In genomic region chr6:83246750-83247149, GRCm38 (mm10) we compare ENCODE assay signal across 25 mouse cellular contexts. TPM values are rescaled to one million over a fixed set of nuclear protein-coding genes. Genes with fewer than 3 reads are reported as not detected.
DNase-seq lines count a peak whose midpoint lies in the region; ATAC-seq and TF ChIP-seq lines count a peak whose summit lies in the region.
"Had no signal": no experiment of that assay in that cellular context is flagged by ENCODE, and none has a peak within 500 bp of the region (broad histone marks: within the 10 kb centered on the region; RNA-seq: fewer than 3 reads in every experiment).

No protein-coding gene starts in this region.

- 79% methylated on average over 4 of the region's 4 CpGs for WGBS in liver, postnatal 0 days (ENCODE audit: insufficient replicate concordance)
- WGBS in stomach, embryonic 14.5 days = 87% methylated on average over 4 of the region's 4 CpGs

- DNase-seq in liver = peak; percentile 56
- DNase-seq in liver, postnatal 0 days = no peak
- DNase-seq in right cerebral cortex, postnatal 36 days (ENCODE audit: low spot score in 2 of 2) = no peak
- DNase-seq in thymus, postnatal 36 days = no peak
- DNase-seq: adrenal gland, adult 8-10 months; adrenal gland, postnatal 36 days; B cell, adult 2 months; cerebellum, adult 2 months; cerebellum, postnatal 10 days; embryo, embryonic 11 days; gastrocnemius, postnatal 14 days; heart, adult 2 months; heart, postnatal 10 days had no signal

- H3K4me1 ChIP-seq in erythroblast, embryonic 14.5 days (ENCODE audit: control insufficient read depth) = peaks cover 76% of the 10 kb centered on the region
- H3K4me1 ChIP-seq in liver, postnatal 0 days (ENCODE audit: insufficient read depth) = no peaks in the 10 kb centered on the region
- 0 out of 2 replicates have a peak, but pooled peaks cover 4% of the 10 kb centered on the region for H3K4me1 ChIP-seq in stomach, embryonic 14.5 days (ENCODE audit: control insufficient read depth, insufficient read depth, low read length)
- H3K4me1 ChIP-seq: forebrain, embryonic 12.5 days; hindbrain, embryonic 13.5 days had no signal

- H3K27me3 ChIP-seq in erythroblast, embryonic 14.5 days (ENCODE audit: control insufficient read depth) = peaks cover 9% of the 10 kb centered on the region
- H3K27me3 ChIP-seq in liver, postnatal 0 days (ENCODE audit: insufficient read depth, low read length) = no peaks in the 10 kb centered on the region
- H3K27me3 ChIP-seq in stomach, embryonic 14.5 days (ENCODE audit: control insufficient read depth, insufficient read depth, low read length) = no peaks in the 10 kb centered on the region
- H3K27me3 ChIP-seq: embryonic facial prominence, embryonic 15.5 days; hindbrain, embryonic 13.5 days had no signal

- H3K36me3 ChIP-seq in erythroblast, embryonic 14.5 days (ENCODE audit: control insufficient read depth) = peaks cover 41% of the 10 kb centered on the region
- no peaks in the 10 kb centered on the region for H3K36me3 ChIP-seq in liver, postnatal 0 days (replicated peaks; ENCODE audit: insufficient read depth, low read length)
- H3K36me3 ChIP-seq in stomach, embryonic 14.5 days (ENCODE audit: control insufficient read depth, insufficient read depth, low read length) = no peaks in the 10 kb centered on the region
- H3K36me3 ChIP-seq: embryonic facial prominence, embryonic 15.5 days; forebrain, embryonic 12.5 days; G1E; hindbrain, embryonic 13.5 days had no signal

- no peak overlapping the region for H3K4me2 ChIP-seq in liver, postnatal 0 days (ENCODE audit: low read depth, low read length)
- H3K4me2 ChIP-seq in stomach, embryonic 14.5 days (replicated peaks; ENCODE audit: low read depth, low read length) = no peak overlapping the region
- H3K4me2 ChIP-seq: embryonic facial prominence, embryonic 15.5 days; forebrain, embryonic 12.5 days; hindbrain, embryonic 13.5 days had no signal

- no peak overlapping the region for H3K9ac ChIP-seq in liver, postnatal 0 days (replicated peaks)
- H3K9ac ChIP-seq in stomach, embryonic 14.5 days (replicated peaks; ENCODE audit: low read depth, low read length) = no peak overlapping the region
- H3K9ac ChIP-seq: embryonic facial prominence, embryonic 15.5 days; forebrain, embryonic 12.5 days; hindbrain, embryonic 13.5 days had no signal

- H3K27ac ChIP-seq in liver, postnatal 0 days (ENCODE audit: low read depth) = no peak overlapping the region
- H3K27ac ChIP-seq in stomach, embryonic 14.5 days (ENCODE audit: low read length) = no peak overlapping the region
- H3K27ac ChIP-seq: embryonic facial prominence, embryonic 15.5 days; forebrain, embryonic 12.5 days; heart, adult 2 months; hindbrain, embryonic 13.5 days; hindbrain, postnatal 0 days had no signal

- no peak for TF ChIP-seq EP300 in liver, postnatal 0 days (IDR thresholded peaks at IDR 0.05; ENCODE audit: low read depth)

- no peak for TF ChIP-seq CTCF in liver, postnatal 0 days (IDR thresholded peaks at IDR 0.05; ENCODE audit: low read depth)

- ATAC-seq in erythroblast, adult 5-6 weeks (replicated peaks; ENCODE audit: low FRiP score, poor library complexity, severe bottlenecking) = no peak
- ATAC-seq in liver, postnatal 0 days = no peak
- peak; percentile 38; the same call in 1 of the 2 replicates for ATAC-seq in stomach, embryonic 14.5 days (ENCODE audit: insufficient number of reproducible peaks, insufficient read depth, low FRiP score, low read depth)
- ATAC-seq: CD4-positive, CD25-positive, alpha-beta regulatory T cell, adult 4 months; forebrain, embryonic 16.5 days; hindbrain, postnatal 0 days had no signal

- H3K4me3 ChIP-seq in erythroblast, embryonic 14.5 days (replicated peaks) = peak overlapping the region; percentile 74
- no peak overlapping the region for H3K4me3 ChIP-seq in liver, postnatal 0 days (ENCODE audit: low read depth, low read length)
- no peak overlapping the region for H3K4me3 ChIP-seq in stomach, embryonic 14.5 days (ENCODE audit: low read depth, low read length)
- H3K4me3 ChIP-seq: embryonic facial prominence, embryonic 15.5 days; forebrain, embryonic 12.5 days; heart, adult 2 months; hindbrain, embryonic 13.5 days had no signal

- no peaks in the 10 kb centered on the region for H3K9me3 ChIP-seq in erythroblast, embryonic 14.5 days (ENCODE audit: control insufficient read depth, low read length)
- H3K9me3 ChIP-seq in liver, postnatal 0 days (ENCODE audit: low read length) = no peaks in the 10 kb centered on the region
- H3K9me3 ChIP-seq in stomach, embryonic 14.5 days (ENCODE audit: control insufficient read depth, low read depth, low read length) = no peaks in the 10 kb centered on the region
- H3K9me3 ChIP-seq: embryonic facial prominence, embryonic 15.5 days; forebrain, embryonic 12.5 days; G1E; hindbrain, embryonic 13.5 days had no signal

RNA-seq across cellular contexts. Expression of gene Slc4a5, which starts 27.1 kb away (rescaled TPM):
- 1.8 and 2.3 TPM in 2 replicates for polyA plus RNA-seq in erythroblast, embryonic 14.5 days (2012)
- total RNA-seq in erythroblast, adult 5-6 weeks (2015; ENCODE audit: low replicate concordance) = 1.0 and 1.2 TPM in 2 replicates
- total RNA-seq in erythroblast, adult 5-6 weeks (2017; ENCODE audit: low replicate concordance) = 0.28 and 0.43 TPM in 2 replicates
- polyA plus RNA-seq in liver, postnatal 0 days (2015; fragmentation: Nextera tagmentation; extraction: Ambion mirVana) = 0.04 and 0.05 TPM in 2 replicates
- 0.34 and 0.38 TPM in 2 replicates for polyA plus RNA-seq in stomach, embryonic 14.5 days (2014; fragmentation: Nextera tagmentation; extraction: Ambion mirVana)
- total RNA-seq: gastrocnemius, adult 18-20 months; gastrocnemius, postnatal 14 days; heart, adult 2 months; heart, postnatal 10 days; hematopoietic stem cell, adult 5-6 weeks had no signal
- polyA plus RNA-seq: G1E had no signal
